Mouse (Mus musculus): Measurements from ENCODE around the gene Rab3d. TPM values are rescaled to one million over a fixed set of nuclear protein-coding genes. Genes with fewer than 3 reads are reported as not detected.
A peak's percentile ranks its signal among the peaks of the same experiment; 100 is the strongest.
"Not testable (repeated sequence)": the region's sequence is repeated elsewhere in the genome, so short reads cannot be mapped to it uniquely, and the experiment has no call there.

Gene Rab3d
- polyA plus RNA-seq, 1 experiment from 2014 or later, result 21.5 TPM

DNA sequence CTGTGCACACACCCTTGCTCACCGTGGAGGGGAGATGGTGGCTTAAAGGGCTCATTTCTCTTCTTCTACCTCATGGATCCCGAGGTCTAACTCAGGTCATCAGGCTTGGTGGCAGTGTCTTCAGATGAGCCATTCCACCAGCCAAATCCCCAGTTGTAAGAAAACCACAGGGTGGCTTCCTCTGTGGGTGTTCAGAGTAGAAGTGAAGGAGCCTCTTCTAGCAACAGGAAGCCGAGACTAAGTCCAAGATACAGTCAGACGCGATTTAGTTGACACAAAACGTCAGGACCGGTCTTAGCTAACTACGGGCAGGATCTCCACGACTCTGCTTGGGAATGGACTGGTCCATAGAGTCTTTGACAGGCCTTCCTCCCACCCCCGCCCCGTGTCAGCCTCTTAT, 9.8 kb downstream of the Rab3d start:
- no peak overlapping the region for H3K4me3 ChIP-seq (ENCODE audit: low read depth, low read length)
- no peak for ATAC-seq (replicated peaks; ENCODE audit: low FRiP score, low TSS enrichment, low read depth)
- no peak for DNase-seq (ENCODE audit: low spot score)
- H3K9me3 ChIP-seq (ENCODE audit: control insufficient read depth, low read length), result no peaks in the 10 kb centered on the region
- no peaks in the 10 kb centered on the region for H3K36me3 ChIP-seq (ENCODE audit: control insufficient read depth, insufficient read depth, low read length)
- H3K27ac ChIP-seq (ENCODE audit: low read depth), result no peak overlapping the region
- H3K4me1 ChIP-seq (replicated peaks; ENCODE audit: control insufficient read depth, insufficient read depth, low read length), result no peaks in the 10 kb centered on the region
- H3K4me2 ChIP-seq (ENCODE audit: low read length), result no peak overlapping the region
- whole genome bisulfite sequencing, result 78% methylated on average over 11 of the region's 11 CpGs
- H3K9ac ChIP-seq (ENCODE audit: low read length), result no peak overlapping the region
- H3K27me3 ChIP-seq (replicated peaks; ENCODE audit: control insufficient read depth, insufficient read depth, low read length), result no peaks in the 10 kb centered on the region

DNA sequence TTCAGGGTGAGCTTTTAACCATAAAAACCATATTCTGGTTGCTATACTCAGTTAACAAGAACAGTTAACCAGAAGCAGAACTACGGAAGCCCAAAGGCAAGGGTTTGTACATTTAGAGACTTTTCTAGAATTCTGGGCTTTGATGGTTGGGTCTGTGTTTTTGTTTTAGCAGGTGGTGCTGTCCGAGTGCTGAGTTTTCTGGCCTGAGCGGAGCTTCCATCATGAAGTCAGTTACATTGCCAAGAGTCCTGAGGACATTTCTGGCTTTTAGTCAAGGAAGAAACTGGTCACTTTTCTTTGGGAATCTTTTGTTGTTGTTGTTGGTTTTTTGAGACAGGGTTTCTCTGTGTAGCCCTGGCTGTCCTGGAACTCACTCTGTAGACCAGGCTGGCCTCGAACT, 14.0 kb downstream of the Rab3d start:
- ATAC-seq (replicated peaks; ENCODE audit: low FRiP score, low TSS enrichment, low read depth) (no peak), DNase-seq (ENCODE audit: low spot score) (no peak)
- H3K9me3 ChIP-seq (ENCODE audit: control insufficient read depth, low read length), result no peaks in the 10 kb centered on the region
- H3K27me3 ChIP-seq (replicated peaks; ENCODE audit: control insufficient read depth, insufficient read depth, low read length), result no peaks in the 10 kb centered on the region
- H3K4me1 ChIP-seq (replicated peaks; ENCODE audit: control insufficient read depth, insufficient read depth, low read length), result no peaks in the 10 kb centered on the region
- H3K27ac ChIP-seq (ENCODE audit: low read depth), result no peak overlapping the region
- WGBS, result 88% methylated on average over 4 of the region's 4 CpGs
- H3K4me3 ChIP-seq (ENCODE audit: low read depth, low read length), result no peak overlapping the region
- H3K36me3 ChIP-seq (ENCODE audit: control insufficient read depth, insufficient read depth, low read length), result no peaks in the 10 kb centered on the region
- no peak overlapping the region for H3K9ac ChIP-seq (ENCODE audit: low read length)
- H3K4me2 ChIP-seq (ENCODE audit: low read length), result no peak overlapping the region

DNA sequence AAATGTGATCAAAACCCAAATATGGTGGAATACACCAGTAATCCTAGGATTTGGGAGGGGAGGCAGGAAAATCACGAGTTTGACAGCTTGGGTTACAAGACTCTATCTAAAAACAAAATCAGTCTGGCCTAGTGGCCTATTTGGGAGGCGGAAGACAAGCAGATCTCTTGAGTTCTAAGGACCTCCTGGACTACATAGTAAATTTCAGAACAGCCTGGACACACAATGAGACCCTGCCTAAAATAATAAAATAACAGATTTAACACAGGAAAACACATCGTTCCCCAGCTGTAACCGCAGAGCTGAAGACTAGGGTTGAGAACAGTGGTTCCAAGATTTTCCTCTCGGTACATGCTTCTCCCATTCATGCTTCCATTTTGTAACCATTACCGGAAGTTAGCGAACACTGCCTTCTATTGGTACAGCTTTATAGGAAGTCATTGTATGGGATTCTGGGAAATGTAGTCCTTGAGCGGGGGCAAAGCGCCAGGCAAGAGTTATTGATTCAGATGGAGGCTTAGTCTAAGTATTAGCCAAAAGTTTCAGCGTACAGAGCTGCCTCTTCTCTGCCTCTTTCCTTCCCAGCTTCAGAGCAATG, 16.7 kb downstream of the Rab3d start:
- ATAC-seq (replicated peaks; ENCODE audit: low FRiP score, low TSS enrichment, low read depth) (peak; percentile 80), DNase-seq (ENCODE audit: low spot score) (peak; percentile 81)
- 16% methylated on average over 10 of the region's 10 CpGs for WGBS
- Histone ChIP-seq H3K9me3 (ENCODE audit: control insufficient read depth, low read length) (no peaks in the 10 kb centered on the region), H3K4me3 (ENCODE audit: low read depth, low read length) (peak overlapping the region; percentile 50), H3K9ac (ENCODE audit: low read length) (no peak overlapping the region), H3K4me1 (replicated peaks; ENCODE audit: control insufficient read depth, insufficient read depth, low read length) (no peaks in the 10 kb centered on the region), H3K36me3 (ENCODE audit: control insufficient read depth, insufficient read depth, low read length) (no peaks in the 10 kb centered on the region), H3K27ac (ENCODE audit: low read depth) (no peak overlapping the region), H3K27me3 (replicated peaks; ENCODE audit: control insufficient read depth, insufficient read depth, low read length) (no peaks in the 10 kb centered on the region), H3K4me2 (ENCODE audit: low read length) (peak overlapping the region; percentile 63)

DNA sequence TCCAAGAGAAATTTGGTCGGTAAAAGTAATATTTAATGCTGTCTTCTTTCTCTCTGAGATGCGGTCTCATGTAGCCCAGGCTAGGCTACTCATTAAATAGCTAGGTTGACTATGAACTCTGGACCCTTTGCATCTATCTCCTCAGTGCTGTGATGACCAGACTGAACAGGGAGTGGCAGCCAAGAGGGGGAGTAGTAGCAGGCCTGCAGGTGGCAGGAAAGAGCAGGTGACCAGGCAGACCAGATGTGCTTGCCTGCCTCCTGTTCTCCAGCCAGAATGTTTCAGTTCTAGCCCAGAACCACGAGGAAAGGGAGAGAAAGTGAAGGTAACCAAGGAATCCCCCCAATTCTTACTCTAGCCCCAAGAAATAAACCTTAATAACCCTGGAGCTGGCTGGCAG, 28.8 kb downstream of the Rab3d start:
- WGBS, result 59% methylated on average over 3 of the region's 3 CpGs
- H3K9me3 ChIP-seq (ENCODE audit: control insufficient read depth, low read length), result no peaks in the 10 kb centered on the region
- ATAC-seq (replicated peaks; ENCODE audit: low FRiP score, low TSS enrichment, low read depth), result no peak

GRCm38 (mm10) chr9:21876601-21877000, 41.4 kb downstream of the Rab3d start:
- DNase-seq (ENCODE audit: low spot score) (no peak), ATAC-seq (replicated peaks; ENCODE audit: low FRiP score, low TSS enrichment, low read depth) (no peak)
- Histone ChIP-seq H3K27ac (ENCODE audit: low read depth) (no peak overlapping the region), H3K9ac (ENCODE audit: low read length) (no peak overlapping the region), H3K27me3 (replicated peaks; ENCODE audit: control insufficient read depth, insufficient read depth, low read length) (no peaks in the 10 kb centered on the region; the same call in 1 of the 2 replicates), H3K9me3 (ENCODE audit: control insufficient read depth, low read length) (no peaks in the 10 kb centered on the region), H3K4me1 (replicated peaks; ENCODE audit: control insufficient read depth, insufficient read depth, low read length) (no peaks in the 10 kb centered on the region), H3K36me3 (ENCODE audit: control insufficient read depth, insufficient read depth, low read length) (no peaks in the 10 kb centered on the region), H3K4me2 (ENCODE audit: low read length) (no peak overlapping the region), H3K4me3 (ENCODE audit: low read depth, low read length) (no peak overlapping the region)
- 58% methylated on average over 3 of the region's 3 CpGs for WGBS

More for the DNA sequence above, 28.8 kb downstream of the Rab3d start:
- DNase-seq (ENCODE audit: low spot score), result no peak
- H3K27ac ChIP-seq (ENCODE audit: low read depth), result no peak overlapping the region
- H3K27me3 ChIP-seq (replicated peaks; ENCODE audit: control insufficient read depth, insufficient read depth, low read length), result no peaks in the 10 kb centered on the region
- no peaks in the 10 kb centered on the region for H3K36me3 ChIP-seq (ENCODE audit: control insufficient read depth, insufficient read depth, low read length)
- H3K4me3 ChIP-seq (ENCODE audit: low read depth, low read length), result no peak overlapping the region
- H3K4me1 ChIP-seq (replicated peaks; ENCODE audit: control insufficient read depth, insufficient read depth, low read length), result no peaks in the 10 kb centered on the region
- no peak overlapping the region for H3K9ac ChIP-seq (ENCODE audit: low read length)
- no peak overlapping the region for H3K4me2 ChIP-seq (ENCODE audit: low read length)

DNA sequence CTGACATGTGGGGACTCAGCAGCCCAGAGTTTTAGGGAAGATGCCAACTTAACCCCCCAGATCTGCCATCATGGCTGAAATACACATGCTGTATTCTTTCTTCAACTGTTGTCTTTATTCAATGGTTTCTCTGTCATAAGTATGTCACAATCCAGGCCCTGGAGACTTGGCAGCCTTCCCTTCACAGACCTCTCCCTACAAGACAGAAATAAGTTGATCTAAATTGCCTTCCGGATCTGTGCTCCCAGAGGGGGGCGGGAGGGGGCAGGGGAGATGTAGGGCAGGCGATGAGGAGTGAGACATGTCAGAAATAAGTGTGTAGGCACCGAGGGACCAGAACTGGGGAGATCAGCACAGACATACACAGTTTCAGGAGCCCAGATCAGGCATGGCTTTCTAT, 45.8 kb downstream of the Rab3d start:
- Histone ChIP-seq H3K9me3 (ENCODE audit: control insufficient read depth, low read length) (no peaks in the 10 kb centered on the region), H3K4me1 (replicated peaks; ENCODE audit: control insufficient read depth, insufficient read depth, low read length) (no peaks in the 10 kb centered on the region), H3K4me3 (ENCODE audit: low read depth, low read length) (no peak overlapping the region), H3K4me2 (ENCODE audit: low read length) (no peak overlapping the region), H3K27me3 (replicated peaks; ENCODE audit: control insufficient read depth, insufficient read depth, low read length) (no peaks in the 10 kb centered on the region; the same call in 1 of the 2 replicates), H3K9ac (ENCODE audit: low read length) (no peak overlapping the region), H3K27ac (ENCODE audit: low read depth) (no peak overlapping the region), H3K36me3 (ENCODE audit: control insufficient read depth, insufficient read depth, low read length) (no peaks in the 10 kb centered on the region)
- 56% methylated on average over 4 of the region's 4 CpGs for whole genome bisulfite sequencing
- no peak for ATAC-seq (replicated peaks; ENCODE audit: low FRiP score, low TSS enrichment, low read depth)
- DNase-seq (ENCODE audit: low spot score), result no peak

GRCm38 (mm10) chr9:21870879-21871524, 47.0 kb downstream of the Rab3d start:
- peak; percentile 63 for ATAC-seq (replicated peaks; ENCODE audit: low FRiP score, low TSS enrichment, low read depth)
- H3K36me3 ChIP-seq (ENCODE audit: control insufficient read depth, insufficient read depth, low read length), result no peaks in the 10 kb centered on the region
- H3K9ac ChIP-seq (ENCODE audit: low read length), result no peak overlapping the region
- no peaks in the 10 kb centered on the region for H3K4me1 ChIP-seq (replicated peaks; ENCODE audit: control insufficient read depth, insufficient read depth, low read length)
- no peak overlapping the region for H3K27ac ChIP-seq (ENCODE audit: low read depth)
- no peaks in the 10 kb centered on the region; the same call in 1 of the 2 replicates for H3K27me3 ChIP-seq (replicated peaks; ENCODE audit: control insufficient read depth, insufficient read depth, low read length)
- no peak overlapping the region for H3K4me3 ChIP-seq (ENCODE audit: low read depth, low read length)
- H3K9me3 ChIP-seq (ENCODE audit: control insufficient read depth, low read length), result no peaks in the 10 kb centered on the region
- DNase-seq (ENCODE audit: low spot score), result peak; percentile 67
- H3K4me2 ChIP-seq (ENCODE audit: low read length), result peak overlapping the region; percentile 37
- 18% methylated on average over 20 of the region's 20 CpGs for WGBS

DNA sequence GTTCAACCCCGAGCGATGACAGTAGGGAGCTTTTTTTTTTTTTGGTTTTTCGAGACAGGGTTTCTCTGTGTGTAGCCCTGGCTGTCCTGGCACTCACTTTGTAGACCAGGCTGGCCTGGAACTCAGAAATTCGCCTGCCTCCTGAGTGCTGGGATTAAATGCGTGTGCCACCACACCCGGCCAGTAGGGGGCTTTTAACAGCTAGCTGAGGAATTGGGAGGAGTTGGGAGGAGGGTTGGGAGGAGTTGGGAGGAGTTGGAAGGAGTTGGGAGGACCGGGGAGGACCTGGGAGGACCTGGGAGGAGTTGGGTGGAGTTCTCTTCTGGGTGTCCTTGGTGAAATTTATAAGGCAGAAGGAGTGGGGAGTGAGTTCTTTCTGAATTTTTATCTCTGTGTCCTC, 48.7 kb downstream of the Rab3d start:
- H3K9ac ChIP-seq (ENCODE audit: low read length); H3K4me2 ChIP-seq (ENCODE audit: low read length); ATAC-seq (replicated peaks; ENCODE audit: low FRiP score, low TSS enrichment, low read depth); H3K4me1 ChIP-seq (replicated peaks; ENCODE audit: control insufficient read depth, insufficient read depth, low read length); DNase-seq (ENCODE audit: low spot score); H3K4me3 ChIP-seq (ENCODE audit: low read depth, low read length); H3K9me3 ChIP-seq (ENCODE audit: control insufficient read depth, low read length); H3K27me3 ChIP-seq (replicated peaks; ENCODE audit: control insufficient read depth, insufficient read depth, low read length); H3K27ac ChIP-seq (ENCODE audit: low read depth); H3K36me3 ChIP-seq (ENCODE audit: control insufficient read depth, insufficient read depth, low read length): not testable (repeated sequence)
- 52% methylated on average over 7 of the region's 7 CpGs for WGBS

DNA sequence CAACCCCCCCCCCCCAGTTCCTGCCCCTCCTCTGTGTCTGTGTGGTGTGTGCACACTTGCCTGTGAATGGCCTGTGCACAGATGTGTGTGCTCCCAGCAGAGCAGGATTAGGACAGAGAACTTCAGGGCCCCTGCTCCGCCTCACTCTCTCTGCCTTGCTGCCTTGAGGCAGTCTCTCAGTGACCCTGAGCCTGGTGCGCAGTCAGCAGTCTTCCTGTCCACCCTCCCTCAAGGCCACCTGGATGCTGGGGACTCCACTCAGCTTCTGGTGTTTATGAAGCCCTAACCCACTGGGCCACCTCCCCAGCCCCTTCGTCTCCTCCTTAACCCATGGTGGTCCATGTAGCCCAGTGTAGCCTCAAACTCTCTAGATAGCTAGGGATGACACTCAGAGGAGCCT, 50.3 kb downstream of the Rab3d start:
- H3K9me3 ChIP-seq (ENCODE audit: control insufficient read depth, low read length), result no peaks in the 10 kb centered on the region
- no peaks in the 10 kb centered on the region for H3K36me3 ChIP-seq (ENCODE audit: control insufficient read depth, insufficient read depth, low read length)
- H3K4me1 ChIP-seq (replicated peaks; ENCODE audit: control insufficient read depth, insufficient read depth, low read length), result no peaks in the 10 kb centered on the region
- no peak overlapping the region for H3K9ac ChIP-seq (ENCODE audit: low read length)
- no peak for ATAC-seq (replicated peaks; ENCODE audit: low FRiP score, low TSS enrichment, low read depth)
- no peaks in the 10 kb centered on the region; the same call in 1 of the 2 replicates for H3K27me3 ChIP-seq (replicated peaks; ENCODE audit: control insufficient read depth, insufficient read depth, low read length)
- H3K4me3 ChIP-seq (ENCODE audit: low read depth, low read length), result no peak overlapping the region
- no peak overlapping the region for H3K4me2 ChIP-seq (ENCODE audit: low read length)
- 77% methylated on average over 3 of the region's 3 CpGs for WGBS
- no peak for DNase-seq (ENCODE audit: low spot score)
- no peak overlapping the region for H3K27ac ChIP-seq (ENCODE audit: low read depth)
